Mouse (Mus musculus) embryonic fibroblast, embryonic 13.5 days (primary cell): ENCODE results near the gene Sptssa.

Experiments used
- CTCF ChIP-seq: IDR thresholded peaks from 2 replicates; pipeline ENCODE4 v1.5.1; 2011; ENCODE audit warnings: mild to moderate bottlenecking, control low read depth, low read length, moderate library complexity, borderline replicate concordance; ENCODE audit not compliant: insufficient read depth
- POLR2A ChIP-seq: IDR thresholded peaks from 2 replicates; pipeline ENCODE4 v1.6.1; 2011; ENCODE audit warnings: low read depth, mild to moderate bottlenecking, control low read depth, low read length, moderate library complexity

GRCm38 (mm10) chr12:54699394-54699793 lies 43.0 kb upstream of the Sptssa start:
- TF ChIP-seq CTCF (no peak), POLR2A (no peak)
